Mouse (Mus musculus): Measurements from ENCODE around the gene Zbtb18.

Gene Zbtb18

GRCm38 (mm10) chr1:177442196-177442808 is at the start of gene Zbtb18:
TSS of gene Zbtb18 (plus strand) at chr1:177442351.
- peak; percentile 31 for DNase-seq (ENCODE audit: low spot score)

- DNase-seq (ENCODE audit: low spot score), result no peak
Measured at GRCm38 (mm10) chr1:177397455-177397854, 44.7 kb upstream of the Zbtb18 start.

DNA sequence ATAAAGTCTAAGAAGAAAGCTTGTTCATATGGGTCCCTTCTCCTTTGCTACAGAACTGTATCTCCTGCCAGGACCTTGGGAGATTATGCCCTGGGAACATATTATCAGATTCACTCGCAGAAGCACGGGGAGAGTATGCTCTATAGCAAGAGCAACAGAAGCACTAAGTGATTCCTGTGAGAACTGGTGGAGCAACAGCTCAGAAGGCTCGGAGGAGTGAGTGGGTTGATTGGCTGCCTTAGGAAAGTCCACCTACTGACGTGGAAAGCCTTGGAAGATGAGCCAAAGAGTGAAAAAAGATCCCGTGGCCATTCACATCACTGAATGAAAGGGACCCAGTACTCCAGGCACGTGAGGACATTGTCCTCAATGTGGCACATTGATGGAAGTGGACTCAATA is 37.0 kb upstream of the Zbtb18 start:
- no peak for DNase-seq (ENCODE audit: low spot score)

- DNase-seq (ENCODE audit: low spot score), result peak; percentile 27
Measured at GRCm38 (mm10) chr1:177408690-177409089, 33.5 kb upstream of the Zbtb18 start.

DNA sequence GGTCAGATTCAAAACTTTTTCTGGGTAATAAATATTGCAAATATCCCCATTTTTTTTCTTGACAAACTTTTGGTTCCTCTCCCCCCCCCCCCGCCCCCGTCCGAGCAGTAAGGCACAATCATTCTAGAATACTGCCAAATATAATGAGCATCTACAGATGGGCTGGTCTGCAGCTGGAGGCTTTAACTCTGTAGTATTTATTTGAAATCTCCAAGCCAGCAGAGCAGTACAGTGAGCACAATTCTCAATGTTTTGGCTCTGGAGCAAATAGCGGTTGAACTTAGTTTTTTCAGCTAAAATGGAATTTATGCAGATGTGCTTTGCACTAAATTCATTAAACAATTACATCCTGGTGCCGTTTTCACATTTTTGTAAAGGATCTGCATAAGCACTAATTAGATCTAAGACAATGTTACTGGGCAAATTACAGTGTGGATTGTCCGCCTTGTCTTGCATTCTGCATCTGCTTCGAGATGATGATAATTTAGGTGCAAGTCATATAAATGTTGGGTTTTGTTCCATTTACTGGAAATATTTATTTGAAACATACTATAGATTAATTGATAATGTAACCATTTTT is 31.3 kb upstream of the Zbtb18 start:
- DNase-seq (ENCODE audit: low spot score), result no peak

GRCm38 (mm10) chr1:177411359-177412358 is 30.5 kb upstream of the Zbtb18 start:
- DNase-seq (ENCODE audit: low spot score), result no peak

DNA sequence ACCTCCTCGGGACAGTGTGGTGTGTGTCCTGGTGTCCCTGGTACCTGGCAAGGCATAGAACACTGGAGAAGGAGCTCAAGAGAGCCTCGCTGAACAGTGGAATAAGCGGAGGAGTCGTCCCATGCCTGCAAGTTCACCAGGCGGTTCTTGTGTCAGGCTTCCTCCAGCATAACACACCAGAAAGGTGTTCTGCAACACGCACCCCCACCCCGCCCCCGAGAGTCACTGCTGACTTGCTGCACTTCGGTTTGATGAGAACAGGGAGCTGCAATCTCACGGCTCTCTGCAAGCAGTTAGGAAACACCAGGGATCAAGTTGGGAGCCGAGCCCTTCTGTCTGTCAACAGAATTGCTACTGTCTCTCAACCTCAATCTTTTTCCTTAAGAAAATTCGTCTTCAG is 22.8 kb upstream of the Zbtb18 start:
- DNase-seq (ENCODE audit: low spot score), result no peak

DNA sequence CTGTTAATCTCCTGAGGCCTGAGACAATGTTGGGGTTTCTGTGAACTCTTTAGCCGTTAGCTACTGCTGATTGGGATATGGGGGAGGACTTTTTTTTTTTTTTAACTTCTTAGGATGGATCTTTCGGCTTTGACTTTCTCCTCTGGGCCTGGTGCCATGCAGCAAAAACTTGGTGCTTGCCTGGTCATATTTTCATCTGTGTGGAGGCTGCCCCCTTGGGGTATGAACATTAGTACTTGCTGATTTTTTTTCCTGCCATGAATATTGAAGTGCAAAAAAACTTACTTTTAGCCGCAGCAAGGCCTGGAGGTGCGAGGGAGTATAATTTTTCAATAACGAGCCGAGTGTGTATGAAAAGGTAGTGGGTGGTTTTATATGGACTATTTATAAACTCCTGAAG is 22.0 kb upstream of the Zbtb18 start:
- peak; percentile 17 for DNase-seq (ENCODE audit: low spot score)

- DNase-seq (ENCODE audit: low spot score), result no peak
Measured at GRCm38 (mm10) chr1:177427862-177428261, 14.3 kb upstream of the Zbtb18 start.

DNA sequence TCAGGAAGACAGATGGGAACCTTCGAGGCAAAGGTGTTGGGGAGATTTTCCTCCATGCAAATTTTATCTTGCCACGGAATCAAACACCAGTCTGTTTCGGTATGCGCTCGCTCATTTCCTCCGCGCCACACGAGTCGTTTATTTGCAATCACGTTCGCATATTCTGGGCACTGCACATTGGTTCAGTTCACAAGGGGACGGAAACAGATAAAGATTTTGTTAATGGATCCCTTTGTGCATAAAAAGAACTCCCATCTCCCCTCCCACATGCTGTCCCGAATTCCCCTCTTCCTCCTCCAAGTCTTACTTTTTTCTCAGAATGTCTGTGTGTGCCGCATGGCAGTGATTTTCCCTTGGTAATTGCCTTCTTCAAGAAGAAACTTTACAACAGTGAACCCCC is 13.8 kb upstream of the Zbtb18 start:
- no peak for DNase-seq (ENCODE audit: low spot score)

DNA sequence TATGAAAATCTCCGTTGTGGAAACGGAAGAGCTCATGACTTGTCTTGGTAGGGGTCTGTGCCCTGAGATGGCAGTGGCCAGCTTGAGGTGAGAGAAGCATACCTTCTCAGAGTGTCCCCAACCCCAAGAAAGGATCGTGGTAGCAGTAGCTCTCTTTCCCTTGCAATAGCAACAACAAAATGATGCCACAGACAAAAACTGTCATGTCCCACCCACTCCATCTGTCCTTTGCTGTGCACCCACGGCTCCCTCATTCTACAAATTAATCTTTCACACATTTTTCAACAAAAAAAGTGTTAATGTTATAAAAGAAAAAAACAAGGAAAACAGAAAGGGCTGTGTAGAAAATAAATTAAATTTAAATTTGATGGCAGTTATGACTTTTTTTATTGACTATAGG is 13.1 kb upstream of the Zbtb18 start:
- DNase-seq (ENCODE audit: low spot score), result no peak

GRCm38 (mm10) chr1:177440411-177440810 is 1.7 kb upstream of the Zbtb18 start:
- DNase-seq (ENCODE audit: low spot score), result no peak

DNA sequence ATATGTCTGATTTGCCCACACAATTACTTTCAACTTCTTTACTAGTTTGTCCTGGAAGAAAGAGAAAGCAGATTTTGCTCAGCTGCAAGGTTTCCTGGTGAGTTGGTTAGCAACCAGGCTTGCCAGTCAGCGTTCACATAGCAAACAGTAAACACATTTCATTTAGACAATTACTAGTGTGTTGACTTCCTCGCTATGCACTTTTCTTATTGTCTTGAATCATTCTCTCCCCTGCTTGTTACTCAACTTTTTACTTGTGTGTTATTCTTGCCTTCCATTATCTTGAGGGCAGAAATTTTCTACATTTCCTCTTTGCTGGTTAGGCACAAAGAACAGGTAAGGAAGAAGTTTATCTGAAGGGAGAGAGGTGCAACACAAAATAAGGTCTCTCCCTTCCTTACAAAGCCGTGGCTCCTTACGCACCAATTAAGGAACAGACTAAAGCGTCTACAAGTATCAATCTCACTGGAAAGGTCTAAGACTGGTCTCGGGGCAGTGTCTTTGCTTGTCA is 1.1 kb upstream of the Zbtb18 start:
- DNase-seq (ENCODE audit: low spot score), result peak; percentile 46

DNA sequence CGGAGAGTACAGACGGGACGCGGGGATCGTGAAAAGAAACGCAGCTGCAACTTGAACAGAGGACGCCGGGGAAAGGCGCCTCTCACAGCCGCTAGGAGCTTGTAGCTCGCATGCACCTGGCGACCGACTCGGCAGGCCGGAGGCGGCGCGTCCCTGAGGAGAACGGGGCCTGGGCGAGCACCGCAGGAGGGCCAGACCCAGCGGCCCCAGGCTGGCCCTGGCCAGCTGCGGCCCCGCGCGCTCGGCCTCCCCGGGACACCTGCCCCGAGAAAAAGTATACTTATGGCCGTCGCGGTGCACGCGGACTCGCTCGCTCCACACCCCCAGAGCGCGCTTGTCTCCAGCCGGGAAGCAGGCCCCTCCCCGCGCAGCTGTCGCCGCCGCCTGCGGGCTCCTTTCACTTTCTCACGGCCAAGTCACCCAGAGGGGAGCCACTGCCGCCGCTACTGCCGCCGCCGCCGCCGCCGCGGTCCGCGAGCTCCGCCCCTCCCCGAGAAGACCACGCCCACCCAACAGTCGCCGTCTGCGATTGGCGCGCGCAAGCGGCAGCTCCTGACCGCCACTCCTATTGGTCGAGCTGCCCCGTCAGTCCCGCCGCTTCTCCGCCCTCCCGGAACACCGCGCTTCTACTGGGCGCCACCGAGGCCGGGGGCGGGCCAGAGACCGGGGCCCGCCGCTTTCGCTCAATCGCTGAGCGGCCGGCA is 507 bp upstream of the Zbtb18 start:
- peak; percentile 94 for DNase-seq (ENCODE audit: low spot score)

DNA sequence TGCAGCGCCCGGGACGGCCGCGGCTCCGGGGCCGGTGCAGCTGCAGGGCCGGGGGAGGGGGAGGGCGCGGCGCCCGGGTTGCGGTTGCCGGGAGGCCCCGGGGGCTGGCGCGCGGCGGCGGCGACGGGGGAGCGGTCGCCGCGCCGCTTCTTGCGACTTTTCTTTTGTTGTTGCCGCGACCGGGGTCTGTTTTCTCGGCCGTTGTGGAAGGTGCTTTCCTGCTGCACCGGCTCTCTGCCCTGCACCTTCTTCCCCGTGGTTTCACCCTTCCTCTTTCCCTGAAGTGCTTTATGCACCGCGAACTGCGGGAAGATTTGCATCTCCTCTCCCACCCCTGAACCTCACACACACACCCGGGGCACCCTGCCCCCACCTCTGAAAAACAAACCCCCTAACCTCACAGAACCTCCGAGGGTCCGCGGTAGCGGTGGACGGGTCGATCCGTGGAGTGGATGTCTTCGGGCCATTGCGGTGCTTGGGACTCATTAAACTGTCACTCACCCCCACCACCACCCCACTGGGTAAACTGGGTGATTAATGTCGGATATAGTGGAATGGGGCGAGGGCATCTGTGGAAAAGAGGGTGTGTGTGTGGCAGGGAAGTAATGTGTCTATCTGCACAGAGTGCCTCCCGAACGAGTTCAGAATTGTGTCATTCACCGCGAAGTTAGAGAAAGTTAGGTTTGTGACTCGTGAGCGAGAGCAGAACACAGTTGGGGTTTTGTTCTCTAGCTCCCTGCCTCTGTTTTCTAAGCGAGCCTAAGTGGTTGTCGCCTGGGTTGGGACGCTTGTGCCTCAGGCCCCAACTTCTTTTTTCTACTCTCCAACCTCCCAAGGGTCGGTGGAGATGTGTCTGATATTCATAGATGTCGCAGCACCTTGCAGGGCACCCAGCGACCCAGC is 921 bp downstream of the Zbtb18 start:
- peak; percentile 50 for DNase-seq (ENCODE audit: low spot score)

DNA sequence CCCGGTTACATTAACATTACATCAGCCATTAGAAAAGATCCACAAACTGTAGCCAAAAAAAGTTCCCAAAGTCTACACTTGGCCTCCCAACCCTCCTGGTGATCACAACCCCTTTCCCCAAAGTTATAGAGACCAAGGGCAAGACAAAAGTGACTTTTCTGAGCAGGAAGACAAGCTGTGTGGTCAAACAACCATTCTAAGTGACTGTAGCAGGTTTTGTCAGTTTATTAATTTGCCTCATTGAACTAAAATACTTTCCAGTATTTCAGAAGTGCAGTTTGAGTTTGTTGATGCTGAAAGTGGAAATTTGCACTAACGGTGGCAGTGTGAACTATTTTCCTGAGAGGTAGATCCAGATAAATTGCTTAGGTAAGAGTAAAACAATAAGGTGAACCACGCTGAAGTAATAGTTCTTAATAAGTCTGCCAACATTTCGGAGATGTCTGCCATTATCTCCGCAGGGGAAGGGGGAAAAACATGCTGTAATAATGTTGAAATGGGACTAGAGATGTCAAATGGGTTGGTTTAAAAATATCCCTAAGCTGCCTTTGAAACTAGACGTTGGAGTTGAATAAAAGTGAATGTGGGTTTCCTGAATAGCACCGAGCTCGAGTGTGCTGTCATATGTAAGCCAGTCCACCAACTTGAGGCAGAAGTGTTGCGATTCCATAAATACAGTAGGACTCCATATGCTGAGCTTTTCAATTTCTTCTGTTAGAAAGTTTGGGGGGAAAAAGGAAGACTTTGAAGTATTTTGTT is 1.8 kb downstream of the Zbtb18 start:
- DNase-seq (ENCODE audit: low spot score), result peak; percentile 33

DNA sequence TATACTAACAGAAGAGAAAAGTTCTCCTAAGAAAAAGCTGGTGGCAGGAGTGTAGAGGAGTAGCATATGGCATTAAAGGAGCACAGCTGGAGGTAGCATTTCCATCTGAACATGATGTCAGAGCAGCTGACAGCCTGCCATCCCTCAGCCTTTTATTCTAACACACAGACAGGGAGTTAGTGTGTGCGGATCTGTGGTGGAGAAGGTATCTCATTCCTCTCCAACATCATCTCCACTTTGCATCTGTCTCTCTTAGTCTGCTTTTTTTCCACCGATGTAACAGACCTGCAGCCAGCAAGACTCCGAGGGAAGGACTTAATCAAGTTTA is 2.3 kb downstream of the Zbtb18 start:
- no peak for DNase-seq (ENCODE audit: low spot score)

- no peak for DNase-seq (ENCODE audit: low spot score)
Measured at GRCm38 (mm10) chr1:177444941-177445340, 2.8 kb downstream of the Zbtb18 start.

- no peak for DNase-seq (ENCODE audit: low spot score)
Measured at GRCm38 (mm10) chr1:177445461-177446130, 3.4 kb downstream of the Zbtb18 start.

DNA sequence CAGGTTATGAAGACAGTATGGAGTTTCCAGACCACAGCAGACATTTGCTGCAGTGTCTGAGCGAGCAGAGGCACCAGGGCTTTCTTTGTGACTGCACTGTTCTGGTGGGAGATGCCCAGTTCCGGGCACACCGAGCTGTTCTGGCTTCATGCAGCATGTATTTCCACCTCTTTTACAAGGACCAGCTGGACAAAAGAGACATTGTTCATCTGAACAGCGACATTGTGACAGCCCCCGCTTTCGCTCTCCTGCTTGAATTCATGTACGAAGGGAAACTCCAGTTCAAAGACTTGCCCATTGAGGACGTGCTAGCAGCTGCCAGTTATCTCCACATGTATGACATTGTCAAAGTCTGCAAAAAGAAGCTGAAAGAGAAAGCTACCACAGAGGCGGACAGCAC is 4.9 kb downstream of the Zbtb18 start:
- DNase-seq (ENCODE audit: low spot score), result no peak
